Mouse (Mus musculus) kidney, adult 2 months (tissue): ENCODE data around the gene Olfr764-ps1.

ENCODE experiments used
- CTCF ChIP-seq: fragments of 200-500 bp; conservative IDR thresholded peaks from 2 replicates; pipeline ENCODE4 v1.5.1; 2011; ENCODE audit warnings: low read depth, mild to moderate bottlenecking, control low read depth, low read length, moderate library complexity, mixed read lengths; ENCODE audit not compliant: insufficient read depth, insufficient read length
- POLR2A ChIP-seq: fragments of 200-500 bp; IDR thresholded peaks from one replicate; pipeline ENCODE4 v1.6.1; 2011; ENCODE audit warnings: low read depth, low read length, control low read depth

DNA sequence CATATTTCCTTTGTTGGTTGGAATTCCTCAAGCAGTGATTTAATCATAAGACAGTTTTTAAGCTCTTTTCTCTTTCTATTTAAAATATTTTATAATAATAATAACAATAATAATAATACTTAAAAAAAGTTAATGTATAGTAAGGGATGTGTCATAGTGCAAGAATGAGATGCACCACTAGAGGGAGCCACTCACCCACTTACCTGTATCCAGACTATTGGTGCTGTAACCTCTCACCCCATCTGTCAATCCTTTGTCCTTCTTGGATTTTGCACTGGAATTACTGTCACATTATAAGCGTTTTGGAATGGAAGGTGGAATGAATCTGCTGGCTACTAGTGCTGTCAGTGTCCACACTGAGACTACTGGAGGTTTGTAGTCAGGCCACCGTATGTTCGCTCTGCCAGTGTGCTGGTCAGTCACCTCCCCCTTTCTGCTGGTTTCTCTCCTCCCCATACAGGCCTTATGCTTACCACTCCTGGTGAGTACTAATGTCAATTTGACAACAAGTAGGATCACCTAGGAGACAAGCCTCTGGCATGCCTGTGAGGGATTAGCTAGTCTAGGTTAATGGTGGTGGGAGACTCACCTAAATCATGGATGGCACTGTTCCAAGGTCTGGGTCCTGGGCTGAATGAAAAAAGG is 13.6 kb downstream of the Olfr764-ps1 start:
- no peak for TF ChIP-seq POLR2A
- peak; percentile 34 for TF ChIP-seq CTCF
